Mouse (Mus musculus) stomach, postnatal 0 days (tissue): Measurements from ENCODE around the gene Clic1. TPM values are rescaled to one million over a fixed set of nuclear protein-coding genes. Genes with fewer than 3 reads are reported as not detected.

ENCODE experiments used
- ATAC-seq: fragments of 200-750 bp; cut with Nextera tagmentation; 2 replicates; pipeline ENCODE4 v1.8.0; 2017; ENCODE audit not compliant: low FRiP score, low TSS enrichment
- DNase-seq: peaks from one replicate; pipeline ENCODE4 v3.0.0-alpha.2; 2016; ENCODE audit warnings: low spot score
- H3K27ac ChIP-seq: fragments of 300-500 bp; sonication (generic); replicated peaks from 2 replicates; pipeline ENCODE4 v1.5.1; 2014; ENCODE audit warnings: mild to moderate bottlenecking, control low read depth
- H3K27me3 ChIP-seq: fragments of 300-500 bp; sonication (generic); 2 replicates; pipeline ENCODE4 v1.6.1; 2014; ENCODE audit warnings: low read length; ENCODE audit not compliant: control insufficient read depth, insufficient read depth
- H3K36me3 ChIP-seq: fragments of 300-500 bp; sonication (generic); 2 replicates; pipeline ENCODE4 v1.6.1; 2014; ENCODE audit warnings: low read length, mixed read lengths; ENCODE audit not compliant: control insufficient read depth, insufficient read depth
- H3K4me1 ChIP-seq: fragments of 300-500 bp; sonication (generic); replicated peaks from 2 replicates; pipeline ENCODE4 v1.6.1; 2014; ENCODE audit warnings: antibody characterized with exemption; ENCODE audit not compliant: control insufficient read depth, insufficient read depth
- H3K4me2 ChIP-seq: fragments of 300-500 bp; sonication (generic); replicated peaks from 2 replicates; pipeline ENCODE4 v1.6.1; 2014; ENCODE audit warnings: low read depth, mild to moderate bottlenecking, control low read depth, moderate library complexity
- H3K4me3 ChIP-seq: fragments of 300-500 bp; sonication (generic); 2 replicates; pipeline ENCODE4 v1.5.1; 2014; ENCODE audit warnings: low read depth, low read length, control low read depth
- H3K9ac ChIP-seq: fragments of 300-500 bp; sonication (generic); 2 replicates; pipeline ENCODE4 v1.6.1; 2014; ENCODE audit warnings: mild to moderate bottlenecking, low read length, control low read depth, mixed read lengths
- H3K9me3 ChIP-seq: fragments of 300-500 bp; sonication (generic); 2 replicates; pipeline ENCODE4 v1.6.1; 2016; ENCODE audit warnings: low read length; ENCODE audit not compliant: control insufficient read depth
- CTCF ChIP-seq: IDR thresholded peaks from 2 replicates; pipeline ENCODE4 v1.5.1; 2016; ENCODE audit warnings: antibody characterized with exemption, low read depth, mild to moderate bottlenecking, moderate library complexity
- EP300 ChIP-seq: optimal IDR thresholded peaks from 2 replicates; pipeline ENCODE3; 2016; ENCODE audit warnings: antibody characterized with exemption
- WGBS: fragments of 180-500 bp; shearing (Covaris S2); extraction: QIAGEN DNeasy Blood & Tissue Kit; methylation state at CpG from one replicate; pipeline ENCODE4 v1.1.7; 2014; 5-methylcytosine and 5-hydroxymethylcytosine counted together
- polyA plus RNA-seq: library from polyadenylated mRNA; unstranded; fragments of >200 nt; fragmentation: Nextera tagmentation; extraction: Ambion mirVana; gene quantifications from 2 replicates; pipeline ENCODE4 v1.2.1, GENCODE M21; 2015

Gene Clic1
- polyA plus RNA-seq, 1 experiment from 2014 or later = 344 TPM

DNA sequence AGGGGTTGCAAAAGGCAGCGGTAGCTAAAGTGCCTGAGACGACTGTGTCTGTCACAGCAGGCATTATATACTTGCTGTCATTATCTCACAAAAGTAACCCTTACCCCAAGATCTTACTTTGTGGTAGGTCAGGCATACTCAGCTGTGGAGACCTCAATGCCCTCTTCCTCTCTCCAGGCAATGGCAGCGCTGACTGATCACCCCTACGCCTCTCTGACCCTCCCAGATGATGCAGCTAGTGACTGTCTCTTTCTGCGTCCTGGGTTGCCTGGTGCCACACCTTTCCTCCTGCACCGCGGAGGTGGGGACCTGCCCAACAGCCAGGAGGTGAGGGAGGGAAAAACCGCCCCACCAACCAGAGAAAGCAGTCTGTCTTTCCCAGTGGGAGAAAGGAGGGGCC is 11.5 kb downstream of the Clic1 start:
- Histone ChIP-seq H3K36me3 (peaks cover 14% of the 10 kb centered on the region), H3K27me3 (no peaks in the 10 kb centered on the region), H3K9me3 (no peaks in the 10 kb centered on the region), H3K27ac (0 out of 2 replicates have a peak overlapping the region, but pooled peaks have one; percentile 30), H3K4me3 (no peak overlapping the region), H3K4me1 (0 out of 2 replicates have a peak, but pooled peaks cover 2% of the 10 kb centered on the region), H3K9ac (no peak overlapping the region), H3K4me2 (no peak overlapping the region)
- TF ChIP-seq EP300 = no peak
- TF ChIP-seq CTCF = no peak
- WGBS = 67% methylated on average over 8 of the region's 8 CpGs
- DNase-seq = no peak
- no peak for ATAC-seq

DNA sequence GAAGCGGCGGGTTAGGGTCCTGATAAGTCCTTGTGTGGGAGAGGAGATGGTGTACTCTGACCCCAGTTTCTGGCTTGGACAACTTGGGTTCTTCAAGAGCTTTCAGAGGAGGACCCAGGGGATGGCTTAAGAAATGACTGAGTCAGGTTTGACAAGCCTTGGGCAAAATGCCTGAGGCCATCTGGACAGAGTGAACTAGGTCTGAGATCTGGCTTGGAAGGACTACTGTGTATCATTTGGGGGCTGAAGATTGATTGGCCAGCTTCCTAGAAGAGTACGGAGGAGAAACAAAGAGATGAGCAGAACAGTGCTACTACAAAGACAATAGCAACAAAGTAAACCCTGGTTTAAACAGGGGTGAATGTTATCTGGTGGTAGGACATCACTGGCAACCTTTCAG is 13.7 kb downstream of the Clic1 start:
- no peak overlapping the region for H3K27ac ChIP-seq

GRCm38 (mm10) chr17:35064378-35064877 is 14.7 kb downstream of the Clic1 start:
- Histone ChIP-seq H3K27ac (peak overlapping the region; percentile 87), H3K36me3 (peaks cover 7% of the 10 kb centered on the region; the same call in 1 of the 2 replicates), H3K27me3 (no peaks in the 10 kb centered on the region), H3K4me3 (peak overlapping the region; percentile 41; the same call in 1 of the 2 replicates), H3K9ac (peak overlapping the region; percentile 38; the same call in 1 of the 2 replicates), H3K4me1 (0 out of 2 replicates have a peak, but pooled peaks cover 2% of the 10 kb centered on the region), H3K9me3 (no peaks in the 10 kb centered on the region), H3K4me2 (peak overlapping the region; percentile 63)
- TF ChIP-seq EP300 (no peak), CTCF (no peak)
- ATAC-seq (peak; percentile 1), DNase-seq (no peak)
- 26% methylated on average over 10 of the region's 10 CpGs for WGBS

More for the DNA sequence above, 13.7 kb downstream of the Clic1 start:
- DNase-seq (no peak), ATAC-seq (no peak)
- Histone ChIP-seq H3K4me2 (no peak overlapping the region), H3K27me3 (no peaks in the 10 kb centered on the region), H3K9ac (no peak overlapping the region), H3K9me3 (no peaks in the 10 kb centered on the region), H3K36me3 (peaks cover 7% of the 10 kb centered on the region; the same call in 1 of the 2 replicates), H3K4me1 (0 out of 2 replicates have a peak, but pooled peaks cover 2% of the 10 kb centered on the region), H3K4me3 (no peak overlapping the region)
- no peak for TF ChIP-seq EP300
- TF ChIP-seq CTCF = no peak
- WGBS = 79% methylated on average over 3 of the region's 3 CpGs

- H3K9ac ChIP-seq = peak within 1 kb of the TSS; percentile 38
- DNase-seq (peak; percentile 93), ATAC-seq (peak; percentile 90)
- H3K4me3 ChIP-seq = peak within 1 kb of the TSS; percentile 41
- peak within 1 kb of the TSS; percentile 63 for H3K4me2 ChIP-seq
- peak within 1 kb of the TSS; percentile 87 for H3K27ac ChIP-seq
- no peaks in the 10 kb centered on the region for H3K9me3 ChIP-seq
- TF ChIP-seq EP300 (peak; percentile 26), CTCF (peak; percentile 43)
- H3K27me3 ChIP-seq = no peaks in the 10 kb centered on the region
- WGBS = 5% methylated on average over 47 of the region's 48 CpGs
- H3K36me3 ChIP-seq = peaks cover 7% of the 10 kb centered on the region; the same call in 1 of the 2 replicates
- H3K4me1 ChIP-seq = 0 out of 2 replicates have a peak, but pooled peaks cover 2% of the 10 kb centered on the region
Measured at GRCm38 (mm10) chr17:35064951-35065947, 15.5 kb downstream of the Clic1 start, which contains the start of gene Ly6g6c. Gene Ly6g6c, plus strand, starts transcription at chr17:35065388.

DNA sequence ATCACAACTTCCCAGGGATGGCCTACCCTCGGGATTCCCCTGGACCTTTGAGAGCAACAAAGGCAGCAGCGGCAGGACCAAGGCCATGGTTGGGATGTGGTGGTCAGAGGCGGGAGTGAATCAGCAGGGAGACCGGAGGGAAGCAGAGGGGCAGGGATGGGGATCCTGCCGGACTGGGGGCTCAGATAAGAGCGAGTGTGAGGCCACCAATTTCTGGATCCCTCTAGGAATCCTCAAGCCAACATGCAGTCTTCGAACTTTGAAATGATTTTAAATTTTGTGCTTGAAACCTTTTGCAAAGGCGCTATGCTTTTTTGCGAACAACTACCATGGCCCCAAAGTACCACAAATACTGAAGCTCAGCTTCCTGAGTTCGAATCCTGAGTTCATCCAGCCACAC is 16.3 kb downstream of the Clic1 start, which contains the start of gene Mpig6b:
Gene Mpig6b (minus strand): TSS at position 101 of the 400 bp plus-strand sequence.
- H3K9me3 ChIP-seq = no peaks in the 10 kb centered on the region
- H3K4me3 ChIP-seq = peak within 1 kb of the TSS; percentile 41
- H3K27me3 ChIP-seq = no peaks in the 10 kb centered on the region
- DNase-seq = no peak
- 0 out of 2 replicates have a peak, but pooled peaks cover 2% of the 10 kb centered on the region for H3K4me1 ChIP-seq
- peak within 1 kb of the TSS; percentile 63 for H3K4me2 ChIP-seq
- H3K9ac ChIP-seq = peak within 1 kb of the TSS; percentile 38
- no peak for ATAC-seq
- H3K36me3 ChIP-seq = peaks cover 3% of the 10 kb centered on the region; the same call in 1 of the 2 replicates
- WGBS = 69% methylated on average over 10 of the region's 10 CpGs
- TF ChIP-seq CTCF = no peak
- H3K27ac ChIP-seq = peak within 1 kb of the TSS; percentile 87
